Mouse (Mus musculus) myocyte (in vitro differentiated cells): Measurements from ENCODE around the gene Kmt5b.

Experiments
- MYOG ChIP-seq, 3 experiments: IDR thresholded peaks; one replicate each; pipeline ENCODE4 v1.6.1; 2011; ENCODE audit warnings: control low read depth in 2 of 3, low read depth in 2 of 3, mild to moderate bottlenecking in 2 of 3; ENCODE audit not compliant: insufficient read length in 2 of 3, control insufficient read depth in 1 of 3, insufficient read depth in 1 of 3
- POLR2A ChIP-seq: IDR thresholded peaks from one replicate; pipeline ENCODE4 v1.6.1; 2011; ENCODE audit warnings: low read depth, mild to moderate bottlenecking, control low read depth, moderate library complexity; ENCODE audit not compliant: insufficient read length
- USF1 ChIP-seq: IDR thresholded peaks from one replicate; pipeline ENCODE4 v1.6.1; 2011; ENCODE audit warnings: low read depth, mild to moderate bottlenecking, control low read depth, moderate library complexity

- TF ChIP-seq POLR2A (no peak), USF1 (no peak), MYOG (IDR thresholded peaks at IDR 0.05; ENCODE audit: control insufficient read depth in 1 of 3, insufficient read depth in 1 of 3, insufficient read length in 2 of 3, low read depth in 2 of 3) (no peak)
Observed at GRCm38 (mm10) chr19:3719362-3719891, 47.8 kb upstream of the Kmt5b start.
